Mouse (Mus musculus) layer of hippocampus, postnatal 10 days (tissue): ENCODE results near the gene Gm45785. TPM values are rescaled to one million over a fixed set of nuclear protein-coding genes. Genes with fewer than 3 reads are reported as not detected.
A peak's percentile ranks its signal among the peaks of the same experiment; 100 is the strongest.

Experiments
- DNase-seq, 2 experiments: peaks; one replicate each; pipeline ENCODE4 v3.0.0; 2021; ENCODE audit warnings: low spot score in 2 of 2
- total RNA-seq, 2 experiments: library from RNA; stranded (reverse); gene quantifications; 2 replicates each; pipeline ENCODE4 v1.2.3; 2021

Gene Gm45785
- total RNA-seq, 2 experiments from 2014 or later: 0.40 to 0.73 TPM

- DNase-seq: peak in 1 of 2 experiments; percentile 42
These were observed 1.7 kb upstream of the Gm45785 start, which contains the start of gene Bet1l for GRCm38 (mm10) chr7:140857550-140858505. TSS of gene Bet1l (minus strand) at chr7:140857577.

DNA sequence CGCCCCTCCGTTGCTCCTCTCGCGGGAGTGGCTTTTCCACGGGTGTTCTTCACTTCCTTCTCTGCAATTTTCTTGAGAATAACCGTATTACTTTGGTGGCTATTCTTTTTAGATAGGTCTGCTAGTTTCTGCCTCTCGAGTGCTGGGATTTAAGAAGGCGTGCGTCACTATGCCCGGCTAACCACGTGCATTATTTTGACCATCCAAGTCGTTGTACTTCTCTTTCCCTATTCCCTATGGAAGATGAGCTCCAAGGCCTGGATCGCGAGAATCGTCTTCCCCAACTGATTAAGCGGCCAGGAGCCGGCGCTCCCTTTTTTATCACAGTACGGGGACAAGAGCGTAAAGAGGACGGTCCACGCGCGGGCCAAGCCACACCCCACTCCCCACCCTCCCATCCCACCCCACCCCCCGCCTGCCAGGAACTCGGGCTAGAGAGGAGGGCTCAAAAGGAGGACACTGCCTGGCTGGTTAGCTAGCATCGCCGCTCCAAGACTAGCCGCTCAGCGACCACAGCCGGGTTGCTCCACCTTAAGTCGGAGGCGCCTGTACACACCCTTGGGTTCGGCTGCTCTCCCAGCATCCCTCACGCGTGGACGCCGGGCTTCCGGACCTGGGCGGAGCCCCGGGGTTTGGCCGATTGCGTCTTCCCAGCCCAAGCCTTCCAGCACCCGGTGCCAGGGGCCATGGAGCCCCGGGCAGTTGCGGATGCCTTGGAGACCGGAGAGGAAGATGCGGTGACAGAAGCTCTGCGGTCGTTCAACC, 836 bp upstream of the Gm45785 start, which contains the start of gene Ric8a:
Ric8a (plus strand) TSS at position 173 of the 765 bp plus-strand sequence.
- DNase-seq: peak; percentile 82 to 85

DNA sequence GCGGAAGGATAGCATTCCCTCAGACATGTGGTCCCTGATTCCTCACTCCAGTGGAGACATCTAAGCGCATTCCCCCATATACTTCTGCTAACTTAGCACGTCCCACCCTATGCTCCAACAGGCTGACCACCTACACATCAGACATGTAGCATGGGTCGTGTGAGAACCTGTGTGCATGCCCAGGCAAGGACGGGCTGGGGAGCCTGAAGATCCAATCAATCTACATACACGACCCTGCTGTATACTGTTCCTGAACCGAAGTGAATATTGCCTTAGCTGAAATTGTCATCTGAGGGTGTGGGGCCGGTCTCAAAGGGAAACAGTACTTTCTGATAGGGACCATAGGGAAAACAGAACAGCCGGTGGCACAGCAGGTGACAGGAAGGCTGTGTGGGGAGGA, 950 bp downstream of the Gm45785 start:
- DNase-seq: no peak

DNA sequence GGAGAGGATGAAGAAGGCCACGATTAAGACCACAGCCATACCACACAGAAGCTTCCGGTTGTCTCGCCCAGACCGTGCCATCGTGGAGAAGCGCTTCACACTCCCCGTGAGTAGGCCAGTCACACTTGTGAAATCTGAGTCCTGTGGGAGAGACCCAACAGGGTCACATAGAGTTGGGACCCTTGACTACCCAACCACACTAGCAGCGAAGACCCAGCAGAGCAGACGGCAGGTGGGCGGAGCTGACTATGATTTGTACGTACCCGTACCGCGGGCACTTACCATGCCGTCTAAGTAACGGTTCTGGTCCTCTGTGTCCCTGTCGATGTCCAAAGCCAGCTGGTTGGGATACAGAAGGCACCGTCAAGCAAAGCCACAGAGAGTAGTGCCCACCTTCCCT, 1.6 kb downstream of the Gm45785 start:
- DNase-seq: no peak

DNA sequence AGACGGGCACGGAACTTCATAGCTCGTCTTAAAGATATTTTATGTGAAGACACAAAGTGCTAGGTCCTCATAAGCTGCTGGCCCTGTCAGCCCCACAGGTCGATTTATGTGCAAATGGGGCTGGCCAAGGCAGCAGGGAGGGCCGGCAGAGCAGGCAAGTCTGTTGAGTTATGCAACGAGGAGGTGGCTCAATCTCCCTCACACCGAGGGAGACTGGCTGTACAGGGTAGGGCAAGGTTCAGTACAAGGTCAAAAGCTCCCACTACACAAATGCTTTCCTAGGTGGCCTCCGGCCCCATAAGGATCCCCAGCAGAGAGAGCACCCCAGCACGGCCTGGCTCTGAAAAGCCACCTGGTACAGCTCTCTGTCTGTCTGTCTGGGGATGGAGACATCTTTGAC, 2.7 kb downstream of the Gm45785 start:
- no peak for DNase-seq

GRCm38 (mm10) chr7:140851916-140852315, 4.2 kb downstream of the Gm45785 start:
- DNase-seq: no peak

DNA sequence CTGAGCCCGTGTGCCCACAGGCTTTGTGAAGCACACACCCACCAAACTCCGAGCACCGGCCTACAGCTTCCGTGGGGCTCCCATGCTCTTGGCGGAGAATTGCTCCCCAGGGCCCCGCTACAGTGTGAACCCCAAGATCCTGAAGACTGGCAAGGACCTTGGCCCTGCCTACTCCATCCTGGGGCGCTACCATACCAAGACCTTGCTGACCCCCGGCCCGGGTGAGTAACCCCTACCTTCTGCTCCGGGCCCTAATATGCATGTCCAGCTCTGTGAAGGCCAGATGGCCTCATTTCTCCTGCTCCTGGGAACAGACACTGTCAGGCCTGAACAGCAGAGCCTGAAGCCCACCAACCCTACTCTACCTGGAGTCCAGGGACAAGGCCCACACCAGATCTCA, 7.5 kb downstream of the Gm45785 start:
- DNase-seq: no peak

DNA sequence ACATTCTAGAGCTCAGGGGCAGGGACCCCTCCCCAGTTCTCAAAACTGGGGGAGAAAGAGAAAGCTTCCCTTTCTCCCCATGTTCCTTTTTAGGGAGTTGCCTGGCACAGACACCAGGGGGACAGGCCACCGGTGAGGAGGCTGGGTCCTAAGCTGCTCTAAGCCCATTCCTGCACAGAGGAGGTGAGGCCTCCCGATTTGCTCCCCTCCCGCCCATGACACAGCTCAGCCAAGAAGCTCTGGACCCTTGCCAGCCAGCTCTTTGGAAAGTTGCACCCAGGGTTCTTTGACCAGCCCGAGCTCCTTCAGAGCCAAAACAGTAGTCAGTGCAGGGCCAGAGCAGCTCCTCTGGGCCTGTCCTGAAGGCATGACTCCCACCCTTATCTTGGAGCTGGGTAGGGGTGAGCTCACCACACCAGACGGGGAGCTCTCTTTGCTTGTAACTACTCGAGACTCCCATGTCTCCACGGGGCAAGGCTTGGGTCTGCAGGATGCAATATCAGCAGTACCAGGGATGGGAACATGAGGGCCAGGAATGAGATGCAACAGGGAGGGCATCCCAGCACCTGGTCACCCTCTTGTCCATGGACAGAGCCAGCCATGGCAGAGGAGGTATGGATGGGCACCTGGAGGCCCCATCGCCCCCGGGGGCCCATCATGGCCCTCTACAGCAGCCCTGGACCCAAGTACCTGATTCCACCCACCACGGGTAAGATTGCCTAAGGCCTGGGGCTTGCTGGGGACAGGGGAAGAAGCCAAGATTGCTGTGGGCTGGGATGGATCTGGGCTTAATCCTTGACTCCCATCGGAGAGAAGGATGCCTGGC, 8.2 kb downstream of the Gm45785 start, which contains the start of gene Odf3:
Odf3 (plus strand) TSS at position 51 of the 826 bp plus-strand sequence.
- DNase-seq: peak in 1 of 2 experiments; percentile 63

DNA sequence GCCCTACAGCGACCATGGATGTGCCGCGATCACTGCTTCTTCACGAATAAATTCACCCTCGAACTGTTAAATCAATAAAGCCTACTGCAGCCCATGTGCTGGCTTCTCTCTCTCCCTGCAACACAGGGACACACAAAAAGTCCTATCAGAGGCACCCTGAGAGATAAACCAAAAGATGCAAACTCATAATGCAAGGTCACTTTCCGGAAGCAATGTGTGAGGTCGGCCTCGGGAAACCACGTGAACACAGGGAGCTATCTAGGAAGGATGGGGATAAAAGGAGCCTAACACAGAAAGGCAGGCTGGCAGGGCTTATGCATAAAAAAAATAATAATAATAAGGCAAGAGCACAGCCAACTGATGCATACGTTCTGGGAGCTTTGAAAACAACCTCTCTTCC, 9.5 kb downstream of the Gm45785 start:
- no peak for DNase-seq

DNA sequence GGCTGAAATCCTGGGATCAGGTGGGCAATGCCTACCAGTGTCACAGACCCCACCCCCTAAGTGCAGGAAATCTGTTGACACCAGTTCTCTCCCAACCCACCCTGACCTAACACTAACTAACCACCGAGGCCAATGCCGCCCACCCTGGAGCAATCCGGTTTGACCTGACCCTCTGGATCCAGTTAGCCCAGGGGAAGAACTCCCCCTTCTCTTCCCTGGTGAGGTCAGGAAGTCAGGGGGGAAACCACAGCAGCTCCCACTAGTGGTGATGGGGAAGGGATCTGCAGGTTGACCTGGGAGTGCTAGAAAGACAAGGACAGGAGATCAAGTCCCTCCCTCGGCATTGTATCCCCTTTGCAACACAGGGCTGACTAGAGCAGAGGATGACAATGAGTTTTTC, 10.4 kb downstream of the Gm45785 start:
- DNase-seq: no peak

DNA sequence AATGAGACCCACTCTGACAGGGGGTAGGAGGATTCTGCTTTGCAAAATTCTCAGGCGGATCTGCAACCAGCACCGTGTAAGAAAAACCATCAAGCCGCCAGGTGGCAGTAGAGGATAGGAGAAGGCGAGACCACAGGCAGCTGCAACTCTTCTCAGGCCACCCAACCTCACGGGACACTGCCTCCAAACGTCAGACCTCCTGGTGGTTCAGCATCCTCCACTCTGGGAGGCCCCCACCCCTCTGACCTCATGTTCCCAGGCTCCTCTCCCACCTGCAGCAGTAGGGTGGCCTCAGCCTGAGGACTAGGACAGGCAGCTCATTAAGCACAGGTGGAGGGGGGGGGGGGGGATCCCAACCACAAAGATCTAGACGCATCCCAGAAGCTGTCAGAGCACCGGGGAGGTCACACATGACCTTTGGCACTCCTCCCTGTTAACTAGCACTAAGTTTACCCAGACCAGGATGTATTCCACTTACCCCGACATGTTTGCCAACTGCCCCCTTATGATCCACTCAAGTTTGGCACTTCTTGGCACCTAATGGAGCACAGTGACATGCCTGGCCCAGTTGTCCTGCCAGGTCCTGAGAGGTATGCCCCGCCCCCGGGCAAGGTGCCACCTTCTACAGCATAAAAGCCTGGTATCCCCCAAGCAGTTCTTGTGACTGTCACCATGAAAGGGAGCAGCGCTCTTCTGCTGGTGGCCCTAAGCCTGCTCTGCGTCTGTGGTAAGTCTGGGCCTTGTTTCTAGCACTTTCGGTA, 11.0 kb downstream of the Gm45785 start, which contains the start of gene Scgb1c1:
Scgb1c1 (plus strand) TSS at position 643 of the 761 bp plus-strand sequence.
- DNase-seq: peak; percentile 96 to 97

DNA sequence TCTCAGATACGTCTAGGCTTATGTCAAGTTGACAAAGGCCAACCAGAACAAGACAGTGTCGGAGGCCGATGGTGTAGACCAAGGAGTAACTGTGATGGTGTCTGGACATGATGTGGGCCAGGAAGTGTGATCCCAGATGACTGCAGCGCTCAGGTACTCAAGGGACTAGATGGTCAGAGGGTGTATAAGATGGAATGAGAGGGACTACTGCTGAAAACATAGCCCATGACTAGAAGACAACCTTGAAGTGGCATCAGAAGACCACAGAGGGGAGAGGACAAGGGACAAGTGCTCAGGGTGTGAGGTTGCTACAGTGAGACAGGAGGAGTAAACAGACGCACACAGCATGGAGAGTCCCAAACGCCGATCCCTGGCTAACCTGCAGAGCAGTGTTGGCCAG, 12.3 kb downstream of the Gm45785 start:
- no peak for DNase-seq

- DNase-seq: no peak
These were observed 15.1 kb downstream of the Gm45785 start for GRCm38 (mm10) chr7:140840750-140841735.

- DNase-seq: no peak
These were observed 16.6 kb downstream of the Gm45785 start for GRCm38 (mm10) chr7:140839556-140839955.

- no peak for DNase-seq
These were observed 19.7 kb downstream of the Gm45785 start for GRCm38 (mm10) chr7:140836243-140837115.

DNA sequence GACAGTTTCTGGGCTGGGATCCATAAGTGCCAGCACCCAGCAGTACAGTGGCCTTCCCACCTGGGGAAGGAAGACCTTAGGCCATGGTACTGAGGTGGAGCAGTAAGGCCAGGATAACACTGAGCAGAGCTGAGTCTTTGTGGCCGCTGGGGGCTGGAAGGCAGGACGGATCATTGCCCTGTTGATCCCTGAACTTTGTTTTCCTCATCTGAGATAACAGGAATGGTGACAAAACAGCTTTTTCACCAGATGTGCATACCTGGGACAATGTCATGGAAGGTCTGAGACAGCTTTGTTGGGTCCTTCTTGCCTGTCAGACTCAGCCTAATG, 20.4 kb downstream of the Gm45785 start:
- no peak for DNase-seq

DNA sequence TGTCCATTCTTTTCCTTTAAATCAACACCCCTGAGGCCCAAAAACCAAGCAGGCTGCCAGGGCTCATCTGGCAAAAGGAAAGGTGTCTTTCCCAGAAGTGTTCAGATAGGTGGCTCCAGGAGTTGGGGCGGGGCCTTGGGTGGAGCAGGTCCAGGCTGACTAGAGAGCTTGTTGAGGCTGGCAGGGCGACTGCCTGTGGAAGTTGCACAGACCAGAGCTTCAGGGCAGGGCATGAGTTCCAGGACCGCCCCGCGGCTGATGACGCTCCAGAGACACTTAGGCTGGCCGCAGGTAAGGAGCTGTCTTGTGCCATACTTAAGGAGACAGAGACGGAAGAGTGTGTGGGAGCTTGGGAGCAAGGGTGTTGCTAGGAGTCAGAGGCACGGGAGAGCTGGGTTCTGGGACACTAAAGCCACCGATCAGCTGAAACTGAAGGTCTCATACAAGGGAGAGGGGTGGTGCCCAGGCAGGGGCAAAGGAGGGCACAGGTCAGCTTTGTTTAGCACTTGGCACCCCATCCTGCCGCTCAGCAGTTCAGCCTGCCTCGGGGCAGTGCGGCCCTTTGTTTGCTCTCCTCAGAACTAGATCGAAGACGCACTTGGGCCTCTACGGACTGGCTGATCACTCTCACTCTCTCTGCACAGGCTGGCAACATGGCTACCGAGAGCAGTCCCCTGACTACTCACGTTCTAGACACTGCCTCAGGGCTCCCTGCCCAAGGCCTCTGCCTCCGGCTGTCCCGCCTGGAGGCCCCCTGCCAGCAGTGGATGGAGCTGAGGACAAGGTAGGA, 21.0 kb downstream of the Gm45785 start, which contains the start of gene Urah:
Urah (plus strand) TSS at position 51 of the 790 bp plus-strand sequence.
- DNase-seq: no peak
